Mouse (Mus musculus): ENCODE measurements around the gene Cdh4.

DNA sequence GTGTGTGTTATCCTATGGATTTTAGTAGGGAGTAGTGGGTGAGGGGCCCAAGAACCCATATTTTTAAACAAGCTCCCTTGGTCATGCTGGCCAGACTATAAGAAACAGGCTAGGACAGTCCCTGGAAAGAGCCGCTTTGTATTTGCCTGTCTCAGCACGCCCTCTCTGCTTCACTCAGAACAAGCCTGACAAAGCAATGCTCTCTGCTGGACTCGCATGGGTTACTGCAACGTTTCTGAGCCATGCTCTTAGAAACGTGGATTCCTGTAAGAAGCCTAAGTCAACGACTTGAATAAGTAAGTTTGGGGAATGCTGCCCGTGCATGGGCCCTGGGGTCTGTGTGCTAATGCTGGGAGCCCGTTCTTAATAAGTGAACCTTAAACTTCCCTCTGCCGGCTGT is 2.1 kb upstream of the Cdh4 start:
- no peak for TF ChIP-seq GATA1 (IDR thresholded peaks at IDR 0.05; ENCODE audit: low read length)
- no peak for TF ChIP-seq TAL1 (IDR thresholded peaks at IDR 0.05; ENCODE audit: low read length)

Data from erythroblast, embryonic 14.5 days (primary cell).